Mouse (Mus musculus) myocyte (in vitro differentiated cells): ENCODE measurements around the gene Hsdl2. TPM values are rescaled to one million over a fixed set of nuclear protein-coding genes. Genes with fewer than 3 reads are reported as not detected.
A peak's percentile ranks its signal among the peaks of the same experiment; 100 is the strongest.

Experiments
- H3K27me3 ChIP-seq: one replicate; pipeline ENCODE4 v1.6.1; 2011; ENCODE audit not compliant: control insufficient read depth, insufficient read depth, insufficient read length
- H3K36me3 ChIP-seq: one replicate; pipeline ENCODE4 v1.6.1; 2011; ENCODE audit not compliant: control insufficient read depth, insufficient read depth
- H3K4me2 ChIP-seq: one replicate; pipeline ENCODE4 v1.6.1; 2011; ENCODE audit warnings: low read depth, control low read depth
- H3K4me3 ChIP-seq: one replicate; pipeline ENCODE4 v1.5.1; 2011; ENCODE audit warnings: mild to moderate bottlenecking, control low read depth, moderate library complexity
- H3K79me2 ChIP-seq: one replicate; pipeline ENCODE4 v1.6.1; 2011; ENCODE audit not compliant: control insufficient read depth, insufficient read depth
- H3ac ChIP-seq: one replicate; pipeline ENCODE4 v1.6.1; 2011; ENCODE audit not compliant: control insufficient read depth, insufficient read length
- CEBPB ChIP-seq: IDR thresholded peaks from 2 replicates; pipeline ENCODE4 v1.6.1; 2011; ENCODE audit warnings: mild to moderate bottlenecking, moderate library complexity; ENCODE audit not compliant: poor library complexity, insufficient read depth, severe bottlenecking
- E2F4 ChIP-seq: IDR thresholded peaks from one replicate; pipeline ENCODE4 v1.6.1; 2011; ENCODE audit warnings: mild to moderate bottlenecking, control low read depth, moderate library complexity; ENCODE audit not compliant: insufficient read depth
- MAX ChIP-seq: IDR thresholded peaks from one replicate; pipeline ENCODE4 v1.6.1; 2011; ENCODE audit warnings: low read depth, mild to moderate bottlenecking, control low read depth
- MYOD1 ChIP-seq, 3 experiments: IDR thresholded peaks; one replicate each; pipeline ENCODE4 v1.6.1; 2011; ENCODE audit warnings: control low read depth in 2 of 3, low read depth in 2 of 3, mild to moderate bottlenecking in 2 of 3, moderate library complexity in 1 of 3; ENCODE audit not compliant: insufficient read length in 2 of 3, control insufficient read depth in 1 of 3
- MYOG ChIP-seq, 3 experiments: IDR thresholded peaks; one replicate each; pipeline ENCODE4 v1.6.1; 2011; ENCODE audit warnings: control low read depth in 2 of 3, low read depth in 2 of 3, mild to moderate bottlenecking in 2 of 3; ENCODE audit not compliant: insufficient read length in 2 of 3, control insufficient read depth in 1 of 3, insufficient read depth in 1 of 3
- POLR2A ChIP-seq: IDR thresholded peaks from one replicate; pipeline ENCODE4 v1.6.1; 2011; ENCODE audit warnings: low read depth, mild to moderate bottlenecking, control low read depth, moderate library complexity; ENCODE audit not compliant: insufficient read length
- POLR2AphosphoS2 ChIP-seq: IDR thresholded peaks from one replicate; pipeline ENCODE4 v1.6.1; 2011; ENCODE audit warnings: low read depth, control low read depth; ENCODE audit not compliant: insufficient read length
- REST ChIP-seq: IDR thresholded peaks from one replicate; pipeline ENCODE4 v1.6.1; 2011; ENCODE audit warnings: mild to moderate bottlenecking, control low read depth, moderate library complexity; ENCODE audit not compliant: insufficient read depth, insufficient read length
- SRF ChIP-seq: IDR thresholded peaks from one replicate; pipeline ENCODE4 v1.6.1; 2011; ENCODE audit warnings: low read depth; ENCODE audit not compliant: control insufficient read depth, insufficient read length
- TCF12 ChIP-seq: IDR thresholded peaks from one replicate; pipeline ENCODE4 v1.6.1; 2011; ENCODE audit warnings: mild to moderate bottlenecking, control low read depth; ENCODE audit not compliant: poor library complexity, insufficient read depth, severe bottlenecking
- TCF3 ChIP-seq: IDR thresholded peaks from one replicate; pipeline ENCODE4 v1.6.1; 2011; ENCODE audit warnings: low read depth, control low read depth; ENCODE audit not compliant: insufficient read length
- USF1 ChIP-seq: IDR thresholded peaks from one replicate; pipeline ENCODE4 v1.6.1; 2011; ENCODE audit warnings: low read depth, mild to moderate bottlenecking, control low read depth, moderate library complexity
- polyA plus RNA-seq: library from polyadenylated mRNA; unstranded; fragments of >200 nt; fragmentation: generic; extraction: Trizol; gene quantifications from one replicate; pipeline ENCODE4 v1.2.1, GENCODE M21; 2012; ENCODE audit warnings: missing spikeins

Hsdl2 gene
- polyA plus RNA-seq, 1 experiment: 9.5 TPM

DNA sequence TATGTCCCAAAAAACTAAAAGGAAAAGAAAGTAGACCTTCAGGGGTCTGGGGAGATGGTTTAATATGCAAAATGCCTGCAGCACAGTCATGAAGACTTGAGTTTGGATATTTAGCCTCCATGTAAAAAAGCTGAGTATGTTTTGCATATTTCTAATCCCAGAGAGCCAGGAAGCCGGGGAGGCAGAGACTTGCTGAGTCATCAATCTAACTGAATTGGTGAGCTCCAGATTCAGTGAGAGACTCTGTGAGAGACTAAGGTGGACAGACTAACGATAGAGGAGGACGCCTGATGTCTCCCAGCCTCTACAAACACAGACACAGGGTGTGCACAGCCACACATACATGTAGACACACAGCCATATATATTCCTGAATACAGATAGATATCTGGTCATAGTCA lies 23.5 kb downstream of the Hsdl2 start:
- TF ChIP-seq POLR2AphosphoS2 (no peak), MYOD1 (IDR thresholded peaks at IDR 0.05; ENCODE audit: control insufficient read depth in 1 of 3, insufficient read length in 2 of 3, low read depth in 2 of 3) (no peak), E2F4 (no peak), CEBPB (no peak), REST (no peak), SRF (no peak), POLR2A (no peak), TCF3 (no peak), TCF12 (no peak), USF1 (no peak), MYOG (IDR thresholded peaks at IDR 0.05; ENCODE audit: control insufficient read depth in 1 of 3, insufficient read depth in 1 of 3, insufficient read length in 2 of 3, low read depth in 2 of 3) (no peak), MAX (no peak)
- Histone ChIP-seq H3K4me2 (no peak overlapping the region), H3ac (no peak overlapping the region), H3K27me3 (no peaks in the 10 kb centered on the region), H3K4me3 (no peak overlapping the region), H3K79me2 (no peaks in the 10 kb centered on the region), H3K36me3 (no peaks in the 10 kb centered on the region)

DNA sequence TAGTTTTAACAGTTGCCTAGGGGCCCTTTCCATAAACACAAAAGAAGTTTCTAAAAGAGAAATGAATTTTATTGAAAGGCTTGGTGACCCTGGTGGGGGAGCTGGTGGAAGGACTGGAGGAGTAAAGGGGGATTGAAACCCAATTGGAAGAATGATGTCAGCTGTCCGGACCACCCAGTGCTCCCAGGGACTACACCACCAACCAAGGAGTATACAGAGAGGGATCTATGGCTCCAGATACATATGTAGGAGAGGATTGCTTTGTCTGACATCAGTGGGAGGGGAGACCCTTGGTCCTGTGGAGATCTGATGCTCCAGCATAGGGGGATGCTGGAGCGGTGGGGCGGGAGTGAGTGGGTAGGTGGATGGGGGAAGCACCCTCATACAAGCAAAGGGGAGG lies 24.1 kb downstream of the Hsdl2 start:
- Histone ChIP-seq H3K36me3 (no peaks in the 10 kb centered on the region), H3K79me2 (no peaks in the 10 kb centered on the region), H3K4me3 (no peak overlapping the region), H3K27me3 (no peaks in the 10 kb centered on the region), H3K4me2 (no peak overlapping the region), H3ac (no peak overlapping the region)
- TF ChIP-seq USF1 (no peak), MYOG (IDR thresholded peaks at IDR 0.05; ENCODE audit: control insufficient read depth in 1 of 3, insufficient read depth in 1 of 3, insufficient read length in 2 of 3, low read depth in 2 of 3) (no peak), REST (no peak), CEBPB (no peak), TCF12 (no peak), MYOD1 (IDR thresholded peaks at IDR 0.05; ENCODE audit: control insufficient read depth in 1 of 3, insufficient read length in 2 of 3, low read depth in 2 of 3) (no peak), POLR2A (no peak)

DNA sequence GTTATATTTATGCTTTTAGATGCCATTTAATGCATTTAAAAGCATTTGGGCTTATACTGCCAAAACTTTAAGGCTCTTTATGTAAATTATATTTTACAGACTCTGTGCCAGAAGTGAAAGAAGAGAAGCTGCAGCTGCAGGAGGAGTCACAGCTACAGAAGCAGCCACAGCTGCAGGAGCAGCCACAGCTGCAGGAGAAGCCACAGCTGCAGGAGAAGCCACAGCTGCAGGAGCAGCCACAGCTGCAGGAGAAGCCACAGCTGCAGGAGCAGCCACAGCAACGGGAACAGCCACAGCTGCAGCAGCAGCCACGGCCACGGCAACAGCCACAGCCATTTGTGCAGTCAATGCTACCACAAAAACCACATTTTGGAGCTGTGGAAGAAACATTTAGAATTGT lies 29.0 kb downstream of the Hsdl2 start:
- Histone ChIP-seq H3K36me3 (no peaks in the 10 kb centered on the region), H3K27me3 (no peaks in the 10 kb centered on the region), H3K4me3 (no peak overlapping the region), H3K4me2 (no peak overlapping the region), H3ac (no peak overlapping the region), H3K79me2 (no peaks in the 10 kb centered on the region)
- TF ChIP-seq REST: no peak
- peak in 2 of 3 experiments; percentile 77 to 81 for TF ChIP-seq MYOD1 (IDR thresholded peaks at IDR 0.05; ENCODE audit: control insufficient read depth in 1 of 3, insufficient read length in 2 of 3, low read depth in 2 of 3)
- TF ChIP-seq MYOG (IDR thresholded peaks at IDR 0.05; ENCODE audit: control insufficient read depth in 1 of 3, insufficient read depth in 1 of 3, insufficient read length in 2 of 3, low read depth in 2 of 3): peak in 2 of 3 experiments; percentile 51 to 74
- TF ChIP-seq TCF3: peak; percentile 60
- TF ChIP-seq MAX: no peak

DNA sequence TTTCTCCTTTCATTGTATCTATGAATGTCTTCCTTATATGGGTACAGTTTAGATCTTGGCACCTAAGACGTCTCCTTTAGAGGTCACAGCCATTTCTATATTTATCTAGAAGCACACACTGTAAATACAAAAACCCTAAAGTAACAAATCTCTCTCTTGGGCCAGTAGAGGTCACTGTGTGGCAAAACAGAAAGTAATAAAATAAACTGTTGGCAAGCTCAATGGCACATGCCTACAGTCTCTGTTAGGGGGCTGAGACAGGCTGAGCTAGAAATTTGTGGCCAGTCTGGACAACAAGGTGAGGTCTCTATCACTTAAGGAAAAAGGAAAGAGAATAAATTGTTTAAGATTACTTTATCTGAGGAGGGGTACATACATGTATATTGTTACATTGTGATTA lies 33.6 kb downstream of the Hsdl2 start:
- Histone ChIP-seq H3K4me2 (no peak overlapping the region), H3K27me3 (no peaks in the 10 kb centered on the region), H3K79me2 (no peaks in the 10 kb centered on the region), H3ac (no peak overlapping the region), H3K36me3 (no peaks in the 10 kb centered on the region), H3K4me3 (no peak overlapping the region)
- TF ChIP-seq E2F4 (no peak), MAX (no peak), TCF3 (no peak), POLR2AphosphoS2 (no peak), MYOG (IDR thresholded peaks at IDR 0.05; ENCODE audit: control insufficient read depth in 1 of 3, insufficient read depth in 1 of 3, insufficient read length in 2 of 3, low read depth in 2 of 3) (no peak), REST (no peak), SRF (no peak), MYOD1 (IDR thresholded peaks at IDR 0.05; ENCODE audit: control insufficient read depth in 1 of 3, insufficient read length in 2 of 3, low read depth in 2 of 3) (no peak), CEBPB (no peak), TCF12 (no peak), USF1 (no peak), POLR2A (no peak)

- TF ChIP-seq CEBPB (0 out of 2 replicates have a peak, but pooled peaks have one; percentile 36), SRF (no peak)
- H3ac ChIP-seq: no peak overlapping the region
These were observed 38.4 kb downstream of the Hsdl2 start for GRCm38 (mm10) chr4:59619611-59620245.

More at GRCm38 (mm10) chr4:59619611-59620245, 38.4 kb downstream of the Hsdl2 start:
- no peak overlapping the region for H3K4me2 ChIP-seq
- H3K36me3 ChIP-seq: no peaks in the 10 kb centered on the region
- H3K79me2 ChIP-seq: no peaks in the 10 kb centered on the region
- no peak overlapping the region for H3K4me3 ChIP-seq
- H3K27me3 ChIP-seq: no peaks in the 10 kb centered on the region
